Mouse (Mus musculus) T-helper 1 cell (primary cell): ENCODE data around the gene Arl10.

Source experiments
- in situ Hi-C: fragments of 300-600 bp; cut with MboI, MseI; formaldehyde crosslinking; loops from one replicate; pipeline ENCODE4 v1.15.1; 2025; ENCODE audit warnings: high pct_unique_total_duplicates

Gene Arl10

GRCm38 (mm10) chr13:54574854-54575481 is at the start of gene Arl10:
TSS of gene Arl10 (plus strand) at chr13:54575015.
- in situ Hi-C loops, result no loop called here

- in situ Hi-C loops, result no loop called here
Measured at GRCm38 (mm10) chr13:54527140-54527539, 47.7 kb upstream of the Arl10 start.

GRCm38 (mm10) chr13:54532134-54532533 is 42.7 kb upstream of the Arl10 start:
- in situ Hi-C loops, result no loop called here

- in situ Hi-C loops, result no loop called here
Measured at GRCm38 (mm10) chr13:54548036-54548435, 26.8 kb upstream of the Arl10 start.

- in situ Hi-C loops, result no loop called here
Measured at GRCm38 (mm10) chr13:54556176-54556575, 18.6 kb upstream of the Arl10 start.

GRCm38 (mm10) chr13:54556796-54557195 is 18.0 kb upstream of the Arl10 start:
- in situ Hi-C loops, result no loop called here

- in situ Hi-C loops, result no loop called here
Measured at GRCm38 (mm10) chr13:54557652-54558051, 17.2 kb upstream of the Arl10 start.

- in situ Hi-C loops, result no loop called here
Measured at GRCm38 (mm10) chr13:54559656-54560055, 15.2 kb upstream of the Arl10 start.

GRCm38 (mm10) chr13:54560608-54561007 is 14.2 kb upstream of the Arl10 start:
- in situ Hi-C loops, result no loop called here

GRCm38 (mm10) chr13:54562562-54562961 is 12.3 kb upstream of the Arl10 start:
- in situ Hi-C loops, result no loop called here

- in situ Hi-C loops, result no loop called here
Measured at GRCm38 (mm10) chr13:54564232-54565200, 10.3 kb upstream of the Arl10 start.

GRCm38 (mm10) chr13:54565201-54565581 is 9.6 kb upstream of the Arl10 start, which contains the start of gene 4833439L19Rik:
TSS of gene 4833439L19Rik (minus strand) at chr13:54565435.
- in situ Hi-C loops, result no loop called here

- in situ Hi-C loops, result no loop called here
Measured at GRCm38 (mm10) chr13:54565594-54566345, 9.0 kb upstream of the Arl10 start.

- in situ Hi-C loops, result no loop called here
Measured at GRCm38 (mm10) chr13:54568380-54568779, 6.4 kb upstream of the Arl10 start.

- in situ Hi-C loops, result no loop called here
Measured at GRCm38 (mm10) chr13:54569282-54569681, 5.5 kb upstream of the Arl10 start.

GRCm38 (mm10) chr13:54570736-54571135 is 4.1 kb upstream of the Arl10 start:
- in situ Hi-C loops, result no loop called here

- in situ Hi-C loops, result no loop called here
Measured at GRCm38 (mm10) chr13:54571637-54572036, 3.2 kb upstream of the Arl10 start.

- in situ Hi-C loops, result no loop called here
Measured at GRCm38 (mm10) chr13:54572621-54573020, 2.2 kb upstream of the Arl10 start.

- in situ Hi-C loops, result no loop called here
Measured at GRCm38 (mm10) chr13:54575489-54575888, 674 bp downstream of the Arl10 start.

- in situ Hi-C loops, result no loop called here
Measured at GRCm38 (mm10) chr13:54577652-54578507, 3.1 kb downstream of the Arl10 start.

- in situ Hi-C loops, result no loop called here
Measured at GRCm38 (mm10) chr13:54581385-54581784, 6.6 kb downstream of the Arl10 start.
